Mouse (Mus musculus): ENCODE data around the gene Olfr1245.

DNA sequence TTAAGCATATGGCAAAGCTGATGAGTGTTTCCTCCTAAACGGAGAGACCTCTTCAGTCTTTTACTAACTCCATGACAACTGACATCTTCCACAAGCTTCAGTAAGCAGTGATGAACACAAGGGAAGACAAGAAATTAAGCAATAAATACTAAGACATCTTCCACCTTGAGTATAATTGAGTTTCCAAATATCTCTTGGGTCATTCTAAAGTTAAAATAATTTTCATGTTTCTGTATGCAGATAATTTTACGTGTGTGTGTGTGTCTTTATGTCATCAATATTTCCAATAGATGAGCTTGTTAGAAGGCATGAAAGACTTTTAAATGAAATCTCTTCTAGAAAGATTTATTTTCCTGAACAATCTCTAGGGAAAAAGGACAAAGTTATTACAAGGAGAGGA is 14.8 kb upstream of the Olfr1245 start, which contains the start of gene Olfr1246:
- no peak for TF ChIP-seq POLR2A (IDR thresholded peaks at IDR 0.05; ENCODE audit: low read depth, low read length)
- TF ChIP-seq CTCF (IDR thresholded peaks at IDR 0.05; ENCODE audit: borderline replicate concordance, insufficient read depth, low read length), result no peak
